Mouse (Mus musculus): ENCODE measurements at regions not wholly inside any gene's neighbourhood (a gene's known extent, or its start where the extent isn't known, plus 50 kb on each side); places are given as distances from the start of the nearest gene placed in this dataset.
A peak's percentile ranks its signal among the peaks of the same experiment; 100 is the strongest.

DNA sequence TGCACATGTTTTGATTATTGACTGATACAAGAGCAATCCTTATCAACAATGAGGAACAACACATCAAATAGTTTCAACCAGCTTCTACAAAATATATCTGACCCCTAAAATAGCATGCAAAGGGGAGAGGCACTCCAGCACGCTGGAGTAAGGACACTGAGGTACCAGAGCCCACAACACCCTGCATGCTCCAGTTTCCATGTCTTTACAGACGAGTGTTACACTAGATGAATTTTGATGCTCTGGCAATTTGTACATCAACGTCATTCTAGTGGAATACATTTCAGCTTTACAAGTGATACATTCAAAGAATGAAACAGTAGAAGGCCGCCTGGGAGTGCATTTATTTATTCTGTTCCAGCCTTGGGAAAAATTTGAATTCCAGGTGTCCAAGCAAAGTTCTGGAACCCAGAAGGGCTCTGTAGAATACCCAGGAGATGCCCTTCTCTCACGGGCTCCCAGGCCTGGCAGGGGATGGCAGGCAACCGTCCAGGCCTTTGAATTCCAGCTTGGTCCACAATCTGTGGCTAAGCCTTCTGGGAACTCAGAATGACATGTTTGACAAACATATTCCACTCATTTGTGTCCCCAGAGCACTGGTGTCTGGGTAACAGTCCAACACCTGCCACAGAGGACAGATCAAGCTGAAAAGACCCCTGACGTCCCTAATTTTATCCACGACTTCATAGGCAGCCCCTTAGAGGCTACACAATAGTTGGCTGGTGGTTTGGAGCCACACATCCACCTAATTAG is 595.6 kb upstream of the Klf4 start:
- WGBS, result 29% methylated on average over 8 of the region's 8 CpGs
- no peaks in the 10 kb centered on the region for H3K9me3 ChIP-seq (ENCODE audit: low read length)
- TF ChIP-seq CTCF (IDR thresholded peaks at IDR 0.05; ENCODE audit: low read depth), result no peak
- ATAC-seq, result peak; percentile 47; the same call in 1 of the 2 replicates
- H3K4me1 ChIP-seq (ENCODE audit: insufficient read depth, low read length), result no peaks in the 10 kb centered on the region
- no peak overlapping the region for H3K4me2 ChIP-seq (ENCODE audit: low read depth, low read length)
- H3K27ac ChIP-seq, result no peak overlapping the region
- H3K4me3 ChIP-seq (ENCODE audit: low read length), result no peak overlapping the region
- peak; percentile 66 for DNase-seq (ENCODE audit: low spot score)
- H3K9ac ChIP-seq (replicated peaks; ENCODE audit: low read length), result no peak overlapping the region
- H3K27me3 ChIP-seq (ENCODE audit: insufficient read depth, low read length), result no peaks in the 10 kb centered on the region
- H3K36me3 ChIP-seq (ENCODE audit: insufficient read depth, low read length), result no peaks in the 10 kb centered on the region

GRCm38 (mm10) chr4:56124515-56124914 is 592.2 kb upstream of the Klf4 start:
- ATAC-seq (no peak), DNase-seq (ENCODE audit: low spot score) (no peak)
- no peaks in the 10 kb centered on the region for H3K36me3 ChIP-seq (ENCODE audit: insufficient read depth, low read length)
- no peak overlapping the region for H3K9ac ChIP-seq (replicated peaks; ENCODE audit: low read length)
- no peak overlapping the region for H3K27ac ChIP-seq
- H3K27me3 ChIP-seq (ENCODE audit: insufficient read depth, low read length), result no peaks in the 10 kb centered on the region
- no peak overlapping the region for H3K4me3 ChIP-seq (ENCODE audit: low read length)
- H3K9me3 ChIP-seq (ENCODE audit: low read length), result no peaks in the 10 kb centered on the region
- no peaks in the 10 kb centered on the region for H3K4me1 ChIP-seq (ENCODE audit: insufficient read depth, low read length)
- no peak for TF ChIP-seq CTCF (IDR thresholded peaks at IDR 0.05; ENCODE audit: low read depth)
- H3K4me2 ChIP-seq (ENCODE audit: low read depth, low read length), result no peak overlapping the region

- no peak overlapping the region for H3K9ac ChIP-seq (replicated peaks; ENCODE audit: low read length)
- ATAC-seq (no peak), DNase-seq (ENCODE audit: low spot score) (no peak)
- no peak for TF ChIP-seq CTCF (IDR thresholded peaks at IDR 0.05; ENCODE audit: low read depth)
- no peak overlapping the region for H3K27ac ChIP-seq
- H3K4me3 ChIP-seq (ENCODE audit: low read length), result no peak overlapping the region
- H3K36me3 ChIP-seq (ENCODE audit: insufficient read depth, low read length), result no peaks in the 10 kb centered on the region
- 90% methylated on average over 5 of the region's 5 CpGs for WGBS
- H3K4me1 ChIP-seq (ENCODE audit: insufficient read depth, low read length), result no peaks in the 10 kb centered on the region
- H3K4me2 ChIP-seq (ENCODE audit: low read depth, low read length), result no peak overlapping the region
- no peaks in the 10 kb centered on the region for H3K27me3 ChIP-seq (ENCODE audit: insufficient read depth, low read length)
- H3K9me3 ChIP-seq (ENCODE audit: low read length), result no peaks in the 10 kb centered on the region
These were observed 589.9 kb upstream of the Klf4 start for GRCm38 (mm10) chr4:56122198-56122597.

GRCm38 (mm10) chr4:56121664-56122063 is 589.4 kb upstream of the Klf4 start:
- WGBS, result 91% methylated on average over 5 of the region's 5 CpGs
- Histone ChIP-seq H3K9ac (replicated peaks; ENCODE audit: low read length) (no peak overlapping the region), H3K9me3 (ENCODE audit: low read length) (no peaks in the 10 kb centered on the region), H3K27me3 (ENCODE audit: insufficient read depth, low read length) (no peaks in the 10 kb centered on the region), H3K4me2 (ENCODE audit: low read depth, low read length) (no peak overlapping the region), H3K27ac (no peak overlapping the region), H3K4me3 (ENCODE audit: low read length) (no peak overlapping the region), H3K36me3 (ENCODE audit: insufficient read depth, low read length) (no peaks in the 10 kb centered on the region), H3K4me1 (ENCODE audit: insufficient read depth, low read length) (no peaks in the 10 kb centered on the region)
- no peak for ATAC-seq
- no peak for TF ChIP-seq CTCF (IDR thresholded peaks at IDR 0.05; ENCODE audit: low read depth)
- DNase-seq (ENCODE audit: low spot score), result no peak

DNA sequence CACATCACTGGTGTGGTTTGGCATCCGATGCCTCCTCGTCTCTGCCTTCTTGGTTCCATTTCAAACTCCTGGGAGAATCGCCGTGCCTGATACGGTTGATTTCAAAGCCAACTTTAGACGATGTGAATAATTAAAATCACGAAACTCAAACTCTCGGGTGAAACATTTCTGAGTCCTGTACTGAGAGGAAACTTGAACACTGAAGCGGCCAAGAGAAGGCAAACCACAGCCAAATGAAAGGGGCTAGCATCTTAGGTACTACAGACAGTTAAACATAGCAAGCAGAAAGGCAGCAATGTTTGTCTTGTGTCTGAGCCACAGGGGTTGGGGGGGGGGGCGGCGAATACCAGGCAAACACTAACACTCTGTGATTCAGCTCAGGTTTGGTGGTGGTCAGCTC is 588.1 kb upstream of the Klf4 start:
- Histone ChIP-seq H3K9me3 (ENCODE audit: low read length) (no peaks in the 10 kb centered on the region), H3K27me3 (ENCODE audit: insufficient read depth, low read length) (no peaks in the 10 kb centered on the region), H3K27ac (no peak overlapping the region), H3K4me3 (ENCODE audit: low read length) (no peak overlapping the region), H3K36me3 (ENCODE audit: insufficient read depth, low read length) (no peaks in the 10 kb centered on the region), H3K9ac (replicated peaks; ENCODE audit: low read length) (no peak overlapping the region), H3K4me2 (ENCODE audit: low read depth, low read length) (no peak overlapping the region), H3K4me1 (ENCODE audit: insufficient read depth, low read length) (no peaks in the 10 kb centered on the region)
- 57% methylated on average over 11 of the region's 11 CpGs for WGBS
- TF ChIP-seq CTCF (IDR thresholded peaks at IDR 0.05; ENCODE audit: low read depth), result no peak
- ATAC-seq, result no peak
- DNase-seq (ENCODE audit: low spot score), result no peak

DNA sequence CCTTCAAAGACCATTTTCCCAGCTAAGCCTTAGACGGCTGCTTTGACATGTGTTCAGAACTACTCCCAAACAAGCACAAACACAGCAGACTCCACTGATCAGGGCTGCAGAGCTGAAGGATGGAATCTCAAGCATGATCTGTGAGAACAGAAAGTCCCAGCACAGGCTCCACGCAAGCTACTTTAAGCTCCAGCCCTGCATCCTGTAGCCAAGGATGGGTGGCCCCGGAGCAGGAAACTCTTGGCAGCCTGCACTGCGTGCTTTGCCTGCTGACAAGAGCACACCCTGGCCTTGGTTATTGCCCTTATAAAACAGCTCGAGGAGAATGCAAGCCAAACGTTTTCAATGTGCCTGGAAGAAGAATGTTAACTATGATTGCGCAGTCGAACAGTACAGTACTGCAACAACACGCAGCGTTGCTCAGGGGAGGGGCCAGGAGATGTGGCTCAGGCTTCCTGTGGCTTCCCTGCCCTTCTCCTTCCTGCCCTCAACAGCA is 581.5 kb upstream of the Klf4 start:
- WGBS, result 19% methylated on average over 10 of the region's 10 CpGs
- Histone ChIP-seq H3K27me3 (ENCODE audit: insufficient read depth, low read length) (no peaks in the 10 kb centered on the region), H3K4me2 (ENCODE audit: low read depth, low read length) (peak overlapping the region; percentile 22; the same call in 1 of the 2 replicates), H3K27ac (peak overlapping the region; percentile 73), H3K9me3 (ENCODE audit: low read length) (no peaks in the 10 kb centered on the region), H3K4me3 (ENCODE audit: low read length) (no peak overlapping the region), H3K4me1 (ENCODE audit: insufficient read depth, low read length) (0 out of 2 replicates have a peak, but pooled peaks cover 4% of the 10 kb centered on the region), H3K36me3 (ENCODE audit: insufficient read depth, low read length) (no peaks in the 10 kb centered on the region), H3K9ac (replicated peaks; ENCODE audit: low read length) (no peak overlapping the region)
- peak; percentile 90 for ATAC-seq
- peak; percentile 73 for DNase-seq (ENCODE audit: low spot score)
- no peak; the same call in 1 of the 2 replicates for TF ChIP-seq CTCF (IDR thresholded peaks at IDR 0.05; ENCODE audit: low read depth)

All from hindbrain, postnatal 0 days (tissue).